Mouse (Mus musculus) liver, embryonic 14.5 days (tissue): ENCODE data around the gene Disp1. TPM values are rescaled to one million over a fixed set of nuclear protein-coding genes. Genes with fewer than 3 reads are reported as not detected.
A peak's percentile ranks its signal among the peaks of the same experiment; 100 is the strongest.

Source experiments
- ATAC-seq: fragments of 200-750 bp; cut with Nextera tagmentation; 2 replicates; pipeline ENCODE4 v1.8.0; 2017; ENCODE audit warnings: moderate number of reproducible peaks, mild to moderate bottlenecking, moderate library complexity; ENCODE audit not compliant: insufficient read depth
- DNase-seq, 3 experiments: peaks; one replicate each; pipeline ENCODE4 v3.0.0-alpha.2; 2012 to 2013; ENCODE audit warnings: low read depth in 3 of 3, low spot score in 3 of 3
- H3K27ac ChIP-seq: fragments of 300-500 bp; sonication (generic); 2 replicates; pipeline ENCODE4 v1.5.1; 2014; ENCODE audit warnings: moderate library complexity, mild to moderate bottlenecking, control low read depth, inconsistent platforms
- H3K27me3 ChIP-seq: fragments of 300-500 bp; sonication (generic); 2 replicates; pipeline ENCODE4 v1.6.1; 2014; ENCODE audit warnings: mild to moderate bottlenecking, low read length, moderate library complexity; ENCODE audit not compliant: control insufficient read depth, insufficient read depth
- H3K36me3 ChIP-seq: fragments of 300-500 bp; sonication (generic); replicated peaks from 2 replicates; pipeline ENCODE4 v1.6.1; 2014; ENCODE audit warnings: low read depth; ENCODE audit not compliant: control insufficient read depth, insufficient read depth
- H3K4me1 ChIP-seq, 2 experiments: fragments of 200-500 bp in 1 of 2; fragments of 300-500 bp in 1 of 2; sonication (generic) in 1 of 2; replicated peaks; 2 replicates each; pipeline ENCODE4 v1.6.1; 2012 to 2014; ENCODE audit warnings: antibody characterized with exemption in 1 of 2, inconsistent platforms in 1 of 2, low read length in 1 of 2; ENCODE audit not compliant: control insufficient read depth in 2 of 2, insufficient read depth in 2 of 2
- H3K4me2 ChIP-seq: fragments of 300-500 bp; sonication (generic); 2 replicates; pipeline ENCODE4 v1.6.1; 2014; ENCODE audit warnings: low read depth, mild to moderate bottlenecking, control low read depth, moderate library complexity
- H3K4me3 ChIP-seq, 2 experiments: fragments of 200-500 bp in 1 of 2; fragments of 300-500 bp in 1 of 2; sonication (generic) in 1 of 2; 2 replicates each; pipeline ENCODE4 v1.5.1; 2012 to 2014; ENCODE audit warnings: low read depth in 2 of 2, low read length in 2 of 2, mild to moderate bottlenecking in 2 of 2, control low read depth in 1 of 2, inconsistent platforms in 1 of 2, moderate library complexity in 1 of 2; ENCODE audit not compliant: insufficient read depth in 1 of 2
- H3K9ac ChIP-seq: fragments of 300-500 bp; sonication (generic); replicated peaks from 2 replicates; pipeline ENCODE4 v1.6.1; 2014; ENCODE audit warnings: mild to moderate bottlenecking, control low read depth, moderate library complexity
- H3K9me3 ChIP-seq: fragments of 300-500 bp; sonication (generic); 2 replicates; pipeline ENCODE4 v1.6.1; 2016; ENCODE audit warnings: low read length, mixed read lengths; ENCODE audit not compliant: control insufficient read depth
- CTCF ChIP-seq: IDR thresholded peaks from 2 replicates; pipeline ENCODE4 v1.5.1; 2016; ENCODE audit warnings: antibody characterized with exemption, low read depth, control low read depth
- EP300 ChIP-seq: IDR thresholded peaks from 2 replicates; pipeline ENCODE4 v1.6.1; 2016; ENCODE audit warnings: antibody characterized with exemption, low read depth
- WGBS: fragments of 180-500 bp; shearing (Covaris S2); extraction: QIAGEN DNeasy Blood & Tissue Kit; methylation state at CpG from one replicate; pipeline ENCODE4 v1.1.7; 2014; ENCODE audit not compliant: insufficient replicate concordance; 5-methylcytosine and 5-hydroxymethylcytosine counted together
- polyA plus RNA-seq, 2 experiments: library from polyadenylated mRNA; depleted of rRNA in 1 of 2; stranded (reverse) in 1 of 2; unstranded in 1 of 2; fragments of >200 nt; fragmentation: Nextera tagmentation in 1 of 2; extraction: Ambion mirVana in 1 of 2; gene quantifications; 2 replicates each; pipeline versions ENCODE4 v1.2.1 to v1.2.3; 2012 to 2014

Disp1 gene
- polyA plus RNA-seq, 2 experiments, result 2.0 to 2.4 TPM

DNA sequence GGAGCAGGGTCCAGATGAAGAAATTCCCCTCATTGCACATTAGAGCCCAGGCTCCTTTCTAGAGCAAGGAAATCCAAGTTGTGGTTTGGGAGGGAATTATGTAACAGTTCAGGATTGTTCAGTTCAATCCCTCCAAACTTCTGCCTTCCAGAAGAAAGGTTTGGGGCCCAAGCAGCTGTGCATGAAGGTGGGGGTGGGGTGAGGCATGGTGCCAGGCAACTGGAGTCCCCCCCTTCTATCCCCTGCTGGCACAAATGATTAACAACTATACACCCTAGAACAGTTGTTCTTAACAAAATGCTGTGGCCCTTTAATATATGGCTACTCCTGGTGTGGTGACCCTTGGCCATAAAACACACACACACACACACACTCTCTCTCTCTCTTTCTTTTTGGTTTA, 140.2 kb downstream of the Disp1 start:
- no peak overlapping the region for H3K9ac ChIP-seq
- no peak overlapping the region for H3K4me3 ChIP-seq
- no peaks in the 10 kb centered on the region for H3K9me3 ChIP-seq
- no peak overlapping the region for H3K4me2 ChIP-seq
- DNase-seq, result no peak
- H3K27ac ChIP-seq, result no peak overlapping the region
- TF ChIP-seq EP300 (no peak), CTCF (no peak)
- ATAC-seq, result no peak
- no peaks in the 10 kb centered on the region for H3K27me3 ChIP-seq
- no peaks in the 10 kb centered on the region for H3K4me1 ChIP-seq
- no peaks in the 10 kb centered on the region for H3K36me3 ChIP-seq

DNA sequence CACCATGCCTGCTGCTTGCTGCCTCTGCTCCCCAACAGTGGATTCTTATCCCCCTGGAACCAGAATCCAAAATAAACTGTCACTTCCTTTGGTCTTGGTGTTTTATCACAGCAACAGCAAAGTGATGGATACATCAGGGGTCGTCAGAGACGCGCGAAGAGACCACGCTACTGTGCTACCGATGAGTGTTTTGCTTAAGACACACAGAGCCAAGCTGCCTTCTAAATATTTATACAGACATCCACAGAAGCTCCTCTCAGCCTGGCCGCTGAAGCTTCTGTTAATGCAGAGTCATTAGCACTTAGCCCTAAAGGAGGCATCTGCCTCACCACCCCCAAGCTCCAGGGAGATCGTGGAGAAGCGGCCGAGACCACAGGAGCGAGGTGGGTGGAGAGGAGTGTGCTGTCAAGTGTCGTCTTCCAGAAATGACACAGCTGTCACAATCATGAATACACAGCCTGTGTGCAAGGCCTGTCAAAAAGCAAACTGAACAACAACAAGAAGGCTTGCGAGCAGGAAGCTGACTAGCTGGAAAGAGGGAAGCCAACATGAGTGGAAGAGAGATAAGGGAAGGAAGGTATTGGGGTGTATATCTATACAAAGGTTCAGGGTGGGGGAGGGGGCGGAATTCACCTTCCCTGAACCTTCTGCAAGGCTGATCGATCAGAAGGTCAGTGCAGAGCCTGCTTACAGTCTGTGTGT, 146.1 kb downstream of the Disp1 start:
- Histone ChIP-seq H3K4me3 (no peak overlapping the region), H3K27me3 (no peaks in the 10 kb centered on the region), H3K27ac (no peak overlapping the region), H3K4me1 (peaks cover 4 to 9% of the 10 kb centered on the region in 2 experiments; a peak in 2 of 4 replicates), H3K9me3 (no peaks in the 10 kb centered on the region), H3K36me3 (no peaks in the 10 kb centered on the region), H3K9ac (no peak overlapping the region), H3K4me2 (peak overlapping the region; percentile 15; the same call in 1 of the 2 replicates)
- peak; percentile 40; the same call in 1 of the 2 replicates for ATAC-seq
- WGBS, result 23% methylated on average over 15 of the region's 15 CpGs
- no peak for DNase-seq
- no peak for TF ChIP-seq EP300
- no peak for TF ChIP-seq CTCF

DNA sequence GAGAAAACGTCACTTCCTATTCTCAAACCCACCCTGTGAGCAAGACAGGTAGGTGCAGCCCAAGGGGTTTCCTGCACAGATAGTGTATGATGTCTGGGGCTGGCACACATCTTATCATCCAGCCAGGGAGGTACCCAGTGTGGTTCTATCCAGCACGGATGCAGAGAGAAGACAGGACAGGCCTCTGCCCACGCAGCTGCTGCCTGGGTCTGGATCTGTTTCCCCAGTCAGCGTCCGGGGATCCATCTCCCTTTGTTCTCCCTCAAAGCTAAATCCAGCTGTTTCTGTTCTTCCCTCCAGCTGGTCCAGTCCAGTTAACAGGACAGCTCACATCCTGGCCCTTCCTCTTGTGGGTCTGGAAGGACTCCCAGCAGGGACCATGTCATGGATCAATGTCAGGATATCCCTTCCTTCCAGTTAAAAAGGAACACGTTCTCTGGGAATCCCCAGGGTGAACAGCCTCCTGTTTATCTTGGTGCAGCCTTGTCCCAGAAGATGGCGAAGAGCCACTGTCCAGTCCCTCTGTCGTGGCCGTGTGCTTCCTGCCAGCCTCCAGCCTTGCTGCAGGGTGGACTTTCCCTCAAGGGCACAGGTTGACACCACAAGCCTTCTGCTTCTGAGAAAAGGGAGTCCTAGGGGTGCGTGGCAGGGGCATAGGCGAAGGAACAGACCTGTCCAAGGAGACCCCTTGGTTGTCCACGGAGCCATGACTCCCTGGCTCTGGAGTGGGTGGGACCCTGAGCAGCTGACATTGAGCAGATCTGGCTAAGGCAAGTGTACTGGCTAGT, 148.9 kb downstream of the Disp1 start:
- TF ChIP-seq CTCF (no peak), EP300 (no peak)
- Histone ChIP-seq H3K27me3 (no peaks in the 10 kb centered on the region), H3K9ac (no peak overlapping the region), H3K4me3 (no peak overlapping the region), H3K4me2 (no peak overlapping the region), H3K4me1 (peaks cover 4 to 9% of the 10 kb centered on the region in 2 experiments; a peak in 2 of 4 replicates), H3K9me3 (no peaks in the 10 kb centered on the region), H3K27ac (no peak overlapping the region), H3K36me3 (no peaks in the 10 kb centered on the region)
- WGBS, result 53% methylated on average over 12 of the region's 12 CpGs
- DNase-seq (no peak), ATAC-seq (peak; percentile 32)

DNA sequence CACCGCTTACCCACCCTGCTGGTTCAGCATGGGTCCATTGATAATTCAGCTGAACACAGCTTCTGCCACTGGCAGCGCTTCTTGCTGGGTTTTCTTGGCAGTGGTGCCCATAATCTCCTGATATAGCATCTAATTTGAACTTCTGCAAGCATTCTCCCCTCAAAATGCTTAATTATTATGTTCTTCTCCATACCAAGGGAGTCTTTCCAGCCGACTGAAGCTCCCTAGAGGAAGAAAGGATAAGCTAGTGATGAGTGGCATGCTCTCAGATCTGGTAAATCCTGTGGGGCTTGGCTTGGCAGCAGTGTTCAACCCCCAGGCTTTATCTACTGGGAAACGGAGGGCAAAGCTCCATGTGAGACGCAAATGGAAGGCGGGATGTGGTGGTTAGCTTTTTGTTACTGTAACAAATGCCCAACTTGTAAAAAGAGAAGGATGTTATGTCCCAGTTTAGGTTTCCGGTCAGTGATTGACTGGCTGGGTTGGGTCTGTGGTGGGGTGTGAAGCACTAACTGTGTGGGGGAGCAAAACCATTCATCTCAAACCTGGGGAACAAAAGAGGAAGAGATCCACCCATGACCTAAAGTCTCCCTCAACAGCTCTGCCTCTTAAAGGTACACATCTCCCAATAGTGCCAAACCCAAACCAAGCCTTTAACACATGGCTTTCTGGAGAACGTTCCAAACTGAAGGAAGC, 151.2 kb downstream of the Disp1 start:
- 46% methylated on average over 8 of the region's 8 CpGs for WGBS
- H3K9me3 ChIP-seq, result no peaks in the 10 kb centered on the region
- H3K27me3 ChIP-seq, result no peaks in the 10 kb centered on the region
- H3K4me3 ChIP-seq, result no peak overlapping the region
- no peak for DNase-seq
- H3K27ac ChIP-seq, result no peak overlapping the region
- no peaks in the 10 kb centered on the region for H3K36me3 ChIP-seq
- H3K4me2 ChIP-seq, result no peak overlapping the region
- H3K9ac ChIP-seq, result no peak overlapping the region
- no peak for ATAC-seq
- H3K4me1 ChIP-seq, result peaks cover 0 to 3% of the 10 kb centered on the region in 2 experiments; a peak in 2 of 4 replicates
- TF ChIP-seq CTCF, result no peak
- TF ChIP-seq EP300, result no peak

DNA sequence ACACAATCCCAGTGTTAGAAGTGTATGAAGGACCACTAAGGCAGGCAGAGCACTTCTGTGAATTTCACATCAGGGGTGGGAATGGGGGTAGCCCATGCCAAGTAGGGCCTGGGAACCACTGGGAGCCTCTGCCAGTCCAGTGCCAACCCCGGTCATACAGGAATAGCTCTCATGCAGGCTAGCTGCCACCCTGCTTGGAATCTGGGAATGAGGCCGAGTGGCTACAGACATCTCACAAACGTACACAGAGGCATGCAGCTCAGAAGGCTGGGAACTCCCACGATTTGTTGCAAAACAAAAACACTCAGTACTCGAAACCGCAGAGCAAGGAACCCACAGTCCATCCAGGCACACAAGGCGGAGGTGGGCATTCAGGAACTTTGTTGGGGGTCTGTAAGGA, 153.5 kb downstream of the Disp1 start:
- DNase-seq (no peak), ATAC-seq (no peak)
- WGBS, result 59% methylated on average over 7 of the region's 7 CpGs
- no peak overlapping the region for H3K9ac ChIP-seq
- TF ChIP-seq EP300 (no peak), CTCF (no peak)
- H3K27me3 ChIP-seq, result no peaks in the 10 kb centered on the region
- H3K36me3 ChIP-seq, result no peaks in the 10 kb centered on the region
- no peak overlapping the region for H3K4me2 ChIP-seq
- H3K9me3 ChIP-seq, result no peaks in the 10 kb centered on the region
- peaks cover 0 to 3% of the 10 kb centered on the region in 2 experiments; a peak in 1 of 4 replicates for H3K4me1 ChIP-seq
- no peak overlapping the region for H3K27ac ChIP-seq
- no peak overlapping the region for H3K4me3 ChIP-seq
